Mouse (Mus musculus): Measurements from ENCODE around the gene Mx1. TPM values are rescaled to one million over a fixed set of nuclear protein-coding genes. Genes with fewer than 3 reads are reported as not detected.
A peak's percentile ranks its signal among the peaks of the same experiment; 100 is the strongest.

The Mx1 gene
- not detected in 2 replicates for polyA plus RNA-seq (2016; fragmentation: Nextera tagmentation; extraction: Ambion mirVana)

DNA sequence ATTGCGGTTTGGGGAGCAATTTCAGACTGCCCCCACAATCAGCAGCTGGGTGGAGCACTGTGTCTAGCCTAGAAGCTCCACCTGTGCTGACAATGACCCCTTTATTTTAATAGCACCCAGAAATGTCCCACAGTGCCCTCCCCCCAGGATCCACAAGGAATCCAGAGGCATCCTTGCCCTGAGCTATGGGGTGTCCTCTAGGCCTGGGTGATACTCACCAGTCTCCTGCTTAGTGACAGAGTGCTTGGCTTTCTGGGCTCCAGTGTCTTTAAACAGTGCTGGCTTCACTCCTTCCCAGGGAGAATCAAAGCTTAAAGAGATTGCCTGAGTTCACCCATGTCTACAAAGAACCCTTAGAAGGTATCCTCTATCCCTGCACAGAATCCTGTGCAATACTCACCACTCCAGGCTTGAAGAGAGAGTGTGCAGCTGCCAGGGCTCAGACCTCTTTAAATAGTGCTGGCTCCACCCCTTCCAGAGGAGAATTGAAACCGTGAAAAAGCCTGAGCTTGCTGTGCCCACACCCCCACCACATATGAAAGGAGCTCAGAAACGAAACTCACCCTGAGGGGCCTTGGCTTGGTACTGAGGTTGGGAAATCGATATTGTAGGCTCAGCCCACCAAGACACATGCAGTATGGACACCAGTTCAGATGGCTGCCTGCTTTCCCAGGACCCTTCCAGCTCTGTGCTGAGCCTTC, at the start of gene Mx1:
Gene Mx1 (minus strand): TSS at position 427 of the 701 bp plus-strand sequence.
- DNase-seq (ENCODE audit: low spot score): no peak
- H3K4me1 ChIP-seq: peaks cover 7% of the 10 kb centered on the region; the same call in 1 of the 2 replicates
- no peak within 1 kb of the TSS for H3K27ac ChIP-seq
- WGBS: 40% methylated on average over 4 of the region's 4 CpGs
- H3K4me3 ChIP-seq: no peak within 1 kb of the TSS
- no peaks in the 10 kb centered on the region for H3K36me3 ChIP-seq
- no peaks in the 10 kb centered on the region for H3K27me3 ChIP-seq (ENCODE audit: low read depth, poor library complexity, severe bottlenecking)
- H3K9me3 ChIP-seq (replicated peaks): no peaks in the 10 kb centered on the region

DNA sequence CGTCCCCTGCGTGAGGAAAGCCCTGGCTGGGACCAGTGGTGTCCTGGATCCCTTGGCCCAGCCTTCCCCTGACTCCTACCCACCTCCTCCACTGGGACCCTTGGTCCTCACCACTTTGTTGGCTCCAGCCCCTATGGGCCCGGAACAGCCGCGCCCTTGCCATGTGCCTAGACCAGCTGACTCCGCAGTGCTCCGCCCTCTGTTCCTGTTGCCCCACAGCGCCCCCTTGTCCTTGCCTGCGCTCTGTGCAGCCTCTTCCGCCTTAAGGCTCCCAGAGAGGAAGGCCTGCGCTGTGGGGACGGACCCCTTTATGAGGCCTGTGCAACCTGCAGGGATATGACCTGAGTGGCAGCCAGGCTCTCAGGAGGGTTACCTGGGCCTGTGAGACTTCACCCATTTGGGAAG, 49.6 kb upstream of the Mx1 start:
- no peak overlapping the region for H3K4me3 ChIP-seq
- no peak for DNase-seq (ENCODE audit: low spot score)
- 90% methylated on average over 12 of the region's 12 CpGs for WGBS
- peaks cover 8% of the 10 kb centered on the region for H3K4me1 ChIP-seq
- H3K27me3 ChIP-seq (ENCODE audit: low read depth, poor library complexity, severe bottlenecking): no peaks in the 10 kb centered on the region
- H3K36me3 ChIP-seq: no peaks in the 10 kb centered on the region
- no peaks in the 10 kb centered on the region for H3K9me3 ChIP-seq (replicated peaks)
- peak overlapping the region; percentile 50 for H3K27ac ChIP-seq

DNA sequence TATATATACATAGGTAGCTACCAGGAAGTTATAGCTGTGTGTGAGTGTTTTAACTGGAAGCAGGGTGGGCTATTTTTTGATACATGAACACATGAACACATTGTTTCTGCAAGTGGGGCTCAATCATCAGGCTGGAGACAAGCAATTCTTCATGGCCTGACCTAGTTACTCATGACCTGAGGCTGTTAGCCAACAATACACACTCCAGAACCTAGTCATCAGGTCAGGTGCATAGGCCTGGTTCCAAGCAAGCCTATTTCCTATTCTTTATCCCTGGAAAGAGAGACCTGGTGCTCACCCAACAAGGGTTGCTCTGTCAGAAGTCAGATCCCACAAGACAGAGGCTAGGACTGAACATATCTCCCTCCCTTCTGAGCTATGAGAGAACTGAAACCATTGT, 48.8 kb upstream of the Mx1 start:
- no peaks in the 10 kb centered on the region for H3K36me3 ChIP-seq
- no peak overlapping the region for H3K4me3 ChIP-seq
- no peaks in the 10 kb centered on the region for H3K27me3 ChIP-seq (ENCODE audit: low read depth, poor library complexity, severe bottlenecking)
- H3K27ac ChIP-seq: no peak overlapping the region
- H3K9me3 ChIP-seq (replicated peaks): no peaks in the 10 kb centered on the region
- no peak for DNase-seq (ENCODE audit: low spot score)
- peaks cover 8% of the 10 kb centered on the region for H3K4me1 ChIP-seq

DNA sequence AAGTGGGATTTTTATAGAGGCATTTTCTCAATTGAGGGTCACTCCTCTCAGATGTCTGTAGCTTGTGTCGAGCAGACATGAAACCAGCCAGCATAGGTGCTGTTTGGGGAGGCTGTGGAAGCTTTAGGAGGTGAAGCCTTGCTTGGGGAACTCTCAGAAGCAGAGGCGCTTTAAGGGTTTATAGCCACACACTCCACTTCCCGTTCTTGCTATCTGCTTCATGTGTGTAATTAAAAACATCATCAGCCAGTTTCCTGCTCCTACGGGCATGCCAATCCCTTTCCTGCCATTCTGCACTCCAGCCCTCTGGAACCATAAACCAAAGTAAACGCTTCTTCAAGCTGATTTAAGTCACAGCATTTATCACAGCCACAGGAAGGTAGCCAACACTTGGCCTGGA, 48.1 kb upstream of the Mx1 start:
- Histone ChIP-seq H3K4me3 (no peak overlapping the region), H3K4me1 (peaks cover 8% of the 10 kb centered on the region), H3K9me3 (replicated peaks) (no peaks in the 10 kb centered on the region), H3K36me3 (no peaks in the 10 kb centered on the region), H3K27me3 (ENCODE audit: low read depth, poor library complexity, severe bottlenecking) (no peaks in the 10 kb centered on the region), H3K27ac (no peak overlapping the region)
- 28% methylated on average over 5 of the region's 5 CpGs for WGBS
- no peak for DNase-seq (ENCODE audit: low spot score)

DNA sequence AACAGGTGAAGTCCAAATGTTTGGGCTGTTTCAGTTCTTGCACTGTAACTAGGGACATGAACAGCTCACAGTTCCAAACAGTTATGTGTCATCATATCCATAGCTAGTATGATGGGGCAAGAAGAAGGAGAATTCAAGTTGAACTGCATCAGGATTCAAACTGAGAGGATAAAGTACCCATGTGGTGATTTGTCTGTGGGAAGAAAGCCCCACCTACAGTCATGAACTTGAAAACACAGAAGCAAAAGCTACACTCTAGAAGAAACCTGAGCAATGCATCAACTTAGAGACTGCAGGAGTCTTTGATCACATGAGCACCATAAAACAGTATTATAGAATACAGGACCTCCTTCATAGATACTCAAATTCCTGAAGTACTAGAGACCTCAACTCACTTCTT, 45.1 kb upstream of the Mx1 start:
- no peaks in the 10 kb centered on the region for H3K27me3 ChIP-seq (ENCODE audit: low read depth, poor library complexity, severe bottlenecking)
- no peaks in the 10 kb centered on the region for H3K36me3 ChIP-seq
- H3K4me3 ChIP-seq: no peak overlapping the region

DNA sequence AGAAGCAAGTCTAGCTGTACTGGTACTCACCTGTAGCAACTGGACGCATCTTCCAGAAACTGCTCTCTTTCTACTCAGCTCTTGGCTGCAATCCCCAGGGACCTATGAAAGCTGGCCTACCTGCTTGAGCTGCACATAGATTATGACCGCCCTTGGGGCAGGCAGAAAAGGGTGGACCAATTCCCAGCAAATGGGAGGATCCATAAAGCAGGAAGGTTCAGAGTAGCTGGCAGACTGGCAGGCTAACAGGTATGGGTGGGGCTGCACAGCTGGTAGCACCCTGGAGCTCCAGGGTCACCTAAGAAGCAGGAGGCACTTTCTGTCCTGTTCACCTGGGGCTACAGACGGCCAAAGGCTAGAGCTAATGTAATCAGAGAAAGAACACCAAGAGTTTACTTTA, 42.1 kb upstream of the Mx1 start:
- no peaks in the 10 kb centered on the region for H3K27me3 ChIP-seq (ENCODE audit: low read depth, poor library complexity, severe bottlenecking)
- WGBS: 81% methylated on average over 3 of the region's 3 CpGs
- no peak overlapping the region for H3K4me3 ChIP-seq
- no peak overlapping the region for H3K27ac ChIP-seq
- H3K9me3 ChIP-seq (replicated peaks): no peaks in the 10 kb centered on the region
- DNase-seq (ENCODE audit: low spot score): no peak
- H3K36me3 ChIP-seq: no peaks in the 10 kb centered on the region
- H3K4me1 ChIP-seq: no peaks in the 10 kb centered on the region

More for the DNA sequence above, 45.1 kb upstream of the Mx1 start:
- H3K27ac ChIP-seq: no peak overlapping the region
- no peaks in the 10 kb centered on the region for H3K9me3 ChIP-seq (replicated peaks)
- H3K4me1 ChIP-seq: peaks cover 8% of the 10 kb centered on the region
- no peak for DNase-seq (ENCODE audit: low spot score)

DNA sequence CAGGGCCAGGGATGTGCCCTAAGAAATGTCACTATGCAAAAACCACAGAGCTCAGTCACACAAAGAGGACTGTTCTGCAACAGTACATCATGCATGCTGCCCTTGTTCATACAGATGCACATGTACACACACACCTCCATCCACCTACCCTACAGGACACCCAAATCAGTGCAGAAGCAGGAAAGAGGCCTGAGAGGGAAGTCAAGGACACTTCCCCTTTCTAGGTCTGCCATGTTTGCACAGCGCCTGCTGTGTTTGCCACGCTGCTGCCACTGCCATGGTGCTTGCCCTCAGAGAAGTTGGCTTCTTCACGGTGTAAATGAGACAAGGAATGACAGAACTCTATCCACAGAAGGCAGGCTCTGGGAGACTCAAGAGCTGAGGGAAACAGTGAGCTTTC, 41.1 kb upstream of the Mx1 start:
- H3K4me3 ChIP-seq: no peak overlapping the region
- H3K4me1 ChIP-seq: no peaks in the 10 kb centered on the region
- H3K36me3 ChIP-seq: no peaks in the 10 kb centered on the region
- H3K27me3 ChIP-seq (ENCODE audit: low read depth, poor library complexity, severe bottlenecking): no peaks in the 10 kb centered on the region
- 87% methylated on average over 3 of the region's 3 CpGs for WGBS
- no peaks in the 10 kb centered on the region for H3K9me3 ChIP-seq (replicated peaks)
- no peak for DNase-seq (ENCODE audit: low spot score)
- no peak overlapping the region for H3K27ac ChIP-seq

DNA sequence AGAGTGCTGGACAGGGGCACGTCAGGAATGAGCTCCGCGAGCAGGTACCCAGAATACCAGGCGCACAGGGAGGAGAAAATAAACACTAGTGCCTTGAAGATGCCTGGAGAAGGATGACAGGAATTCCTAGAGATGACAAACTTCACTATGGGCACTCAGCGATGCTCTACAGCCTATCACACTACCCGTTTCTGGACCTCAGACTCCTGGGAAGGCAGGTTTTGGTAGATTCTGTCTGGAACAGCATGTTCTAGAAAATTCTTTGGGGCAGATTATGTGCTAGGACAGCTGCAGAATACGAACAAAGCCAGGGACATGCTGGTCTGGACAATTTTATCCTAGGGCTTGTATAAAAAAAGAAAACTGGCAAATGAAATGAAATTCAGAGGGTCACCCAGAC, 38.2 kb upstream of the Mx1 start:
- Histone ChIP-seq H3K9me3 (replicated peaks) (no peaks in the 10 kb centered on the region), H3K36me3 (no peaks in the 10 kb centered on the region), H3K27me3 (ENCODE audit: low read depth, poor library complexity, severe bottlenecking) (no peaks in the 10 kb centered on the region), H3K27ac (no peak overlapping the region), H3K4me3 (no peak overlapping the region), H3K4me1 (no peaks in the 10 kb centered on the region)
- no peak for DNase-seq (ENCODE audit: low spot score)
- WGBS: 87% methylated on average over 7 of the region's 7 CpGs

DNA sequence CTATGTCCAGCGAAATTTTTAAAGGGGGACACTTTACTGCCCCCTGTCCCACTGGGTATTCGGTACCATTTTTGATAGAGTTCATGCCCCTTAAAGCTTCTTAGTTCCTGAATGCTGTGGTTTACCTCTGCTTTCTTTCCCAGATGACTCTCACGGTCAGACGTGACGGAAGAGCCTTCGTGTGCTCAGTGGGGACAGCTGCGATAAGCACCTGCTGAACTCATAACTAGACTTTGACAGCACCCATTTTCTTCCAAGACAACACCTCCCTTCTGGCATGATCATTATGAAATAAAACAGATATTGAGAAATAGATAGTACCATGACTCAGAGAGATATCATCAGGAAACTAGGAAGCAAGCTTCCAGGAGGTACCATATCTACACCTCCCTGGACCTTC, 36.7 kb upstream of the Mx1 start:
- DNase-seq (ENCODE audit: low spot score): no peak
- H3K27ac ChIP-seq: no peak overlapping the region
- no peaks in the 10 kb centered on the region for H3K4me1 ChIP-seq
- WGBS: 91% methylated on average over 7 of the region's 7 CpGs
- no peaks in the 10 kb centered on the region for H3K9me3 ChIP-seq (replicated peaks)
- H3K27me3 ChIP-seq (ENCODE audit: low read depth, poor library complexity, severe bottlenecking): no peaks in the 10 kb centered on the region
- no peak overlapping the region for H3K4me3 ChIP-seq
- no peaks in the 10 kb centered on the region for H3K36me3 ChIP-seq

DNA sequence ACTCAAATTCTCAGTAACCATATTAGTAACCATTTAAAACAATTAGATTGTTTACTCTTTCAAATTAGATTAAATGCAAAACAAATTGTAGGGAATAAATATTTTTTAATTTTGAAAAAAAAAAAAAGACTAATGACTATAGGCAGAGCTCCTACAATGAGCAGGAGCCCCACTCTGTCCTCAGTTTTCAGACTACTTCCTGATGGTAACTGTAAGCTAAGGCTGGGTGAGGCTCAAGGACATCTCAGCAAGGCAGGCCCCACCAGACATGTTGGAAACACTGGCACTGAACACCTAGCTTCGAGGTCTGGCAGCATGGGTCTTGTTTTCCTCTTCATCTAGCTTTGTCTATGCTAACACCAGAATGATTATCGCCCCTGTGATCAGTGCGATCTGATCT, 35.4 kb upstream of the Mx1 start:
- H3K4me3 ChIP-seq: no peak overlapping the region
- H3K27me3 ChIP-seq (ENCODE audit: low read depth, poor library complexity, severe bottlenecking): no peaks in the 10 kb centered on the region
- H3K27ac ChIP-seq: no peak overlapping the region
- no peaks in the 10 kb centered on the region for H3K36me3 ChIP-seq
- WGBS: 89% methylated on average over 3 of the region's 3 CpGs
- H3K9me3 ChIP-seq (replicated peaks): no peaks in the 10 kb centered on the region
- no peak for DNase-seq (ENCODE audit: low spot score)
- no peaks in the 10 kb centered on the region for H3K4me1 ChIP-seq

DNA sequence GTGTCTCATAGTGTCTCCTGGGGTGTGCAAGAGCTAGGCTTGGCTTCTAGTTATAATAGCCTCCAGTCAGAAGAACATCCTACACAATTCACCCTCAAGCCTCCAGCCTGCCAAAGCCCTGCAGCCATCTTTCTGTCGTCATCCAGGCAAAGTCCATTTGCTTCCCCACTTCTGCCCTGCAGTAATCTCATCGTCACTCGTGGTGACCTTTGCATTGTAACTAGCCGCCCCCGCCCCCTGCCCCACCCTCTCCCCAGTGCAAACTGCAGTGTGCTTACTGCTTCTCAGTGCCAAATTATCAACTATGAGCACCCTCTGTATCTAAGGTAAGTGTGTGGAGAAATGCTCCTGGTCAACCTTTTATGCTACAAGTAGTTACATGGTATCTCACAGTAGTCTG, 35.0 kb upstream of the Mx1 start:
- Histone ChIP-seq H3K4me3 (no peak overlapping the region), H3K36me3 (no peaks in the 10 kb centered on the region)
- 58% methylated on average over 5 of the region's 5 CpGs for WGBS

DNA sequence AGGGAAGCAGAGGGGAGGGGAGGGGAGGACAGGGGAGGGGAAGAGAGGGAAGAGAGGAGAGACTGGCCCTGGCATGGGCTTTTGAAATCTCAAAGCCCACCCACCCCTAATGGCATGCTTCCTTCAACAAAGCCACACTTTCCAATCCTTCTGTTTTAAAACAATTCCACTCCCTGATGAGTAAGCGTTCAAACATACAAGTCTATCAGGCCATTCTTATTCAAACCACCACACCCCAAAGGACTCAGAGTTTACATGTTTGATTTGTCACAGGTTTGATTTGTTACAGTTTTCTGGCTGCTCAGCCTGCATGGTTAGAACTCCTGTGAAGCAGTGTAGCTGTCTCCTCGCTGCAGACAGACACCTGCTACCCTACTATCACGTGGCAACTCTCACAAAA, 33.3 kb upstream of the Mx1 start:
- H3K4me1 ChIP-seq: no peaks in the 10 kb centered on the region
- no peaks in the 10 kb centered on the region for H3K27me3 ChIP-seq (ENCODE audit: low read depth, poor library complexity, severe bottlenecking)
- DNase-seq (ENCODE audit: low spot score): no peak
- H3K27ac ChIP-seq: no peak overlapping the region
- no peak overlapping the region for H3K4me3 ChIP-seq
- WGBS: 80% methylated on average over 3 of the region's 3 CpGs
- no peaks in the 10 kb centered on the region for H3K9me3 ChIP-seq (replicated peaks)
- no peaks in the 10 kb centered on the region for H3K36me3 ChIP-seq

More for the DNA sequence above, 35.0 kb upstream of the Mx1 start:
- Histone ChIP-seq H3K27ac (no peak overlapping the region), H3K4me1 (no peaks in the 10 kb centered on the region), H3K27me3 (ENCODE audit: low read depth, poor library complexity, severe bottlenecking) (no peaks in the 10 kb centered on the region), H3K9me3 (replicated peaks) (no peaks in the 10 kb centered on the region)
- DNase-seq (ENCODE audit: low spot score): no peak

DNA sequence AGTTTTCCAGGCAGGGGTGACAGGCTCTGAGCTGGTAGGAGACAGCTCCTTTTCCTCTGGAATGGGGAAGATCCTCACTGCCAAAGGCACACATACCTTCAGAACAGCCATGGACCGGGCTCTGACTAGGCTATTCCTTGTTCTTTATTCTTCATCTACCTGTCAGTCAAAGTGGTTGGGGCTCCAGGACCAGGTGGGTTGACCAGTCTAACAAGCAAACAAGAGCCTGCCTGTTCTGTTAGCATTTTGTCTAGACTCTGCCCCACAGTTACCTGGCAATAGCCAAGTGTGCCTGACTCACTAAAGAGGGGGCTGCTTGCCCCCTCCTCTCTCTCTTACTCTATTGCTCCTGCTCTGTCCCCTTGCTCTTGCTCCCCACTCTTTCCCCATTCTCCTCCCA, 29.7 kb upstream of the Mx1 start:
- H3K9me3 ChIP-seq (replicated peaks): no peaks in the 10 kb centered on the region
- no peaks in the 10 kb centered on the region for H3K36me3 ChIP-seq

DNA sequence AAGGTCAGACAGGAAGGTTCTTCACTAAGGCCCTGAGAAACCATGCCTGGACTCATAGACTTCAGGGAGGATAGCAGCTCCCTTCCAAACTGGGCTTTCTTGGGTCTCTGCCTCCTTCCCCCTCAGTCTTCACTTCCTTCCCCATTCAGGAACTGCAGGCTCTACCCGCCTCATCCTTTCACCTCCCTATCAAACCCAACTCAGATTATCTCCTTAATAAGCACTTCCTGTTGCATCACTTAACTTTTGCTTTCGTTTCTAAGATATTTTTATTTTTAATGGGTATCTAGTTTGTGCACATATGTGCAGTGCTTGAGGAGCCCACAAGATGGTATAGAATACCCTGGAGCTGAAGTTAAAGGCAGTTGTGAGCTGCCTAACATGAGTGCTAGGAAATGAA, 15.9 kb upstream of the Mx1 start:
- Histone ChIP-seq H3K36me3 (no peaks in the 10 kb centered on the region), H3K9me3 (replicated peaks) (no peaks in the 10 kb centered on the region), H3K27ac (no peak overlapping the region), H3K27me3 (ENCODE audit: low read depth, poor library complexity, severe bottlenecking) (no peaks in the 10 kb centered on the region), H3K4me1 (no peaks in the 10 kb centered on the region), H3K4me3 (no peak overlapping the region)
- 81% methylated on average over 2 of the region's 2 CpGs for WGBS
- no peak for DNase-seq (ENCODE audit: low spot score)

More for the DNA sequence above, 29.7 kb upstream of the Mx1 start:
- Histone ChIP-seq H3K27ac (no peak overlapping the region), H3K4me3 (no peak overlapping the region), H3K4me1 (peaks cover 3% of the 10 kb centered on the region; the same call in 1 of the 2 replicates), H3K27me3 (ENCODE audit: low read depth, poor library complexity, severe bottlenecking) (no peaks in the 10 kb centered on the region)
- WGBS: 72% methylated on average over 1 of the region's 1 CpGs
- no peak for DNase-seq (ENCODE audit: low spot score)
